Mouse (Mus musculus) A20 (cell line): Measurements from ENCODE around the gene Gpr142.

Experiments used
- DNase-seq: peaks from one replicate; pipeline ENCODE4 v3.0.0-alpha.2; 2011; ENCODE audit warnings: low read depth, low spot score

Gpr142 gene

DNA sequence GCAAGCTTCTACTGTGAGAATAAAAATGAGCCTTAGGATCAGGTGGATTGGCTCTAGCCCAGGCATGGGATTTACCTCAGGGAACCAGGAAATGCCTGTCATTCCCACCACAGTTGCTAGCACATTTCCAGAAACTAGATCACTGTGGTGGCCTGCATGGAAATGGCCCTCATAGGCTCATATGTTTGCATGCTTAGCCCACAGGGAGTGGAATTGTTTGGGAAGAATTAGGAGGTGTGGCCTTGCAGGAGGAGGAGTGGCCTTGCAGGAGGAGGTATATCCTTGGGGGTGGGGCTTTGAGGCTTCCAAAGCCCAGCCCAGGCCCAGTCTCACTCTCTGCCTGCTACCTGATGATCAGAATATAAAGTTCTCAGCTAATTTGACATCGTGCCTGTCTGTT lies 3.2 kb downstream of the Gpr142 start:
- no peak for DNase-seq

GRCm38 (mm10) chr11:114802540-114803267 lies 4.0 kb downstream of the Gpr142 start:
- no peak for DNase-seq

DNA sequence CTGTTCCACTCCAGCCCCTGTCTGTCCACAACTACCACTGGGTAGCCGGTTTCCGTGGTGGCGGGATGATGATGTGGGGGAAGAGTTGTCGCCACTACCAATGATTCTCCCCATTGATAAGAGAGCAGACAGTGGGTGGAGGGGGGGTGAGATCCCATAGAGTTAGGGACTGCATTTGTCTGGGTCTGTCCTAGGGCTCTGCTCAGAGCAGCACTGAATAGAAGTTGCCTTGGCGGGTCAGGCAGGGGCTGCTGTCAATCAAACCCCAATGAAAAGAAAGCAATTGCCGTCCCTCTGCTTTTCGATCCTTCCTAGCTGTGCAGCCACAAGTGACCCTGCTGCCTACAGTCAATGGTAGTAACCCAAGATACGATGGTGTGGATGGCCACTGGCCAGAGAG lies 5.3 kb downstream of the Gpr142 start:
- DNase-seq = no peak

DNA sequence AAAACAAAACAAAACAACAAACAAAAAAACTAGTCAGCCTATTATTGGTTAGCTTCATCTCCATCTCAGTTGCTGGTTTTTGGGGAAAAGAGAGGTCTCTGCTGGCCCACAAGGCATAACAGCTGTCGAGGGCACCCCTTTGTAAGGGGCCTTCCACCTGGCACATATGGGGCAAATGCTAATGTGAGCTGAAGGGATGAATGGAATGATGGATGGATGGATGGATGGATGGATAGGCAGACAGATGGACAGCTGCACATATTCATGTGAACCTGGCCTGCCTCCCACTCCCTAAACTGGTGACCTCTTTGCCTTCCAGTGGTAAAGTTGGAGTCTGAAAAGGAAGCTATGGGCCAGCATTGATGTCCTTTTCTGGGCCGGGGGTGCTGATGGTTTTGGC lies 8.3 kb downstream of the Gpr142 start:
- DNase-seq = no peak

DNA sequence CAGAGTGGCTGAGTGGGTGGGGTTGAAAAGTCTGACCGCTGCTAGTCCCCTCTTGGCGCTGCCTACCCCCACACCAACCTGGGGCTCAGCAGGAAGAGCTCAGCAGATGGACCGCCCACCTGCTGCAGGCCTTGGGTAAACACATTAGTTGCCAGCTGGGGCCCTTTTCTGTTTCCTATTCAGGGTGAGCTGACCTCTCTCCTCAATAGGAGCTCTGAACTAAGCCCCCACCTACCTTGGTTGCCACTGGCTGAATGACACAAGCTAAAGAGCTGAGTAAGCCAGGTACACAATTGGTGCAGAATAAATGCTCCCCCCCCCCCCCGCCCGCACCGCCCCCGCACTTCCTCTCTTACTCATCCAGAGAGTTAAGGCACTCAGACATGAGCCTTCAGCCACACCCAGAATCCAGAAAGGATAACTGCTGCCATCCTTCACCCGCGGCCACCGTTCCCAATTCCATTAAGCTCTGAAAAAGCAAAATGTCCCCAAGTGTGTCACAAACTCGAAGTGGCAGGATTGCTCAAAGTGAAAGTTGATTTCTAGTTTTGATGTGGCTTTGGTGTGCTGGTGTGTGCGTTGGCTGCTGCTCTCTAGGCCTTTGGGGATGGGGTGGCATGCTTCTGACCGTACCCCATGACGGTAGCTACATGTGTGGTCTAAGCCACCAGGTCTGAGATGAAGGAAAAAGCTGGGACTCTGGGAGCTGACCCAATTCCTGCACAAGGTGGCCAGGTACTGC lies 9.1 kb downstream of the Gpr142 start:
- DNase-seq = peak; percentile 89

- DNase-seq = peak; percentile 55
These were observed 10.6 kb downstream of the Gpr142 start for GRCm38 (mm10) chr11:114809371-114809770.

GRCm38 (mm10) chr11:114810344-114810743 lies 11.6 kb downstream of the Gpr142 start:
- no peak for DNase-seq

DNA sequence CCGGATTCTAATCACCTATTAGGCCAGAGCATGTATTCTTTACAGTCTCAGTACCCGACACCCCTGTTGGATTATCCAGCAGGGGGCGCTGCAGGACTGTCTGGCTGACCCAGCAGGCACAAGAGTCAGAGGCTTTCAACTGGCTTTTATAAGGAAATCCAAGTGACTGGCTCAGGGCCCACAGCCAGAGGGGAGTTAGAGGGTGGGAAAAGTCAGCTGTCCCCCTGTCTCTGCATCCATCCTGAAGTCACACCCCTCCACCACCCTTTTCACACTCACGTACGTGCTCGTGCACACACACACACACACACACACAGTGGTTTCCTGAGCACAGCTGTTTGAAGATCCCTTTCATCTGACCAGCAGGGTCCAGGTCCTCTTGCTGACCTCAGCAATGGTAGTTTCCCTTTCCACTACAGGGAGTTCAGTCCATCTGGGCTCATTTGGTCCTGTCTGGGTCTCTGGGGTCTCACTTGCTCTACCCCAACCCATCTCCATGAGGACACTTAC lies 14.1 kb downstream of the Gpr142 start:
- peak; percentile 86 for DNase-seq

DNA sequence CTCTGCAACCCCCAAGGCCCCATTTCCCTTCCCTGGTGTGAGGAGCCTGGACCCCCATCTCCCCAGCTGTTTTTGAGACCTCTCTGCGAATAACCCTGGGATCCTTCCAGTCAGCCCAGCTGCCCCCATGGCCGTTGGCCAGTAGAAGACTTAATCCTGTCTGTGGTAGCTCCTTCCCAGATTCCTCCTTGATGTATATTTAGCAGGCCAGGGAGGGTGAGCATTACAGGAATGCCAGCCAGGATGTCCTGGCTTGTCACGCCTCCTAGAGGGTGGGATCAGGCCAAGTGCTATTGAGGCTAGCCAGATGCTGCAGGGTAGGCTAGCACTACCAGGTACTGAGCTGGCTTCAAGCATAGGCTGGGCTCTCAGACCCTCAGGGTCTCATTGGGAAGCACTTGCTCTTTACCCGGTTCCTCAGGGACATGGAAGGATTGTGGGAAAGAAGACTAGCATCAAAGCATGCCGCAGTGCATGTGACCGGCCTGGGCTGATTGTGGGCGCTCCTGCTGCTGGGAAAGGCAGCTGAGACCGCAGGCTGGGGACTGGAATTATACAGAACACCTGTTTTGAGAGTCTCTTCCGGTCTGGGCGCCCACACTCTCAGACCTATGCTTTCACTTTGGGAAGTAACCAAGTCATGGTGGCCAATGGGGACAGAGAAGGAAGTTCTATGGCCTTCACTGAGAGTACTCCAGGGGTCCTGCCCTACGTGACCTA lies 16.3 kb downstream of the Gpr142 start:
- no peak for DNase-seq

DNA sequence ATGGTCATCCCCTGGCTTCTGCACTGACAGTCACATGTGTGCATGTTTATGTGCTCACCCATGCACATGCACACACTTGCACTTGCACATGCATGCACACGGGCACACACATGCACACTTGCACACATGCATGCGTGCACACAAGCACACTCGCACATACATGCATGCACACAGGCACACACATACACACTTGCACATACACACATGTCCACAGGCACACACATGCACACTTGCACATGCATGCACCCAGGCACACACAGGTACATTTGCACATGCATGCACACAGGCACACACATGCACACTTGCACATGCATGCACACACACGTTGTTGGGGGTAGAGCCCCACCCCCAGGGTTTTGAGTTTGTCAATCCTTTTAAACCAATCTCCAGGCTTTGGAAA lies 18.2 kb downstream of the Gpr142 start:
- DNase-seq = no peak

DNA sequence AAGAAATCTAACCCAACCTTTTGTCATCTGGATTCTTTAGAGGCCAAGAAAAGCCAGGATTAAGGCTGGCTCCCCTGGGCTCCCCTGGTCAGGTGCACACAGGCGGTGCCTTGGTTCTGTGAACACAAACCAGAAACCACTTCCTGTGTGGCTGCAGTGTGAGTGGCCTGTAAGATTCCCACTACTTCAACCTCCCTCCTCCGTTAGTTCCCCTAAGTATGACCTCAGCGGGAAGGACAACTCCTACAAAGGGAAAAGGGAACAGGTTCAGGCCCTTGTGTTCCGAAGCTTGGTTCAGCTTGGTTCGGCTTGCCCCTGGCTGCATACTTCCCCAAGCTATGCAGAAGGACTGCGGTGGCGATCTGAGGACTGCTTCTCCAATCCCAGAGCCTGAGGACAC lies 19.5 kb downstream of the Gpr142 start:
- DNase-seq = no peak

DNA sequence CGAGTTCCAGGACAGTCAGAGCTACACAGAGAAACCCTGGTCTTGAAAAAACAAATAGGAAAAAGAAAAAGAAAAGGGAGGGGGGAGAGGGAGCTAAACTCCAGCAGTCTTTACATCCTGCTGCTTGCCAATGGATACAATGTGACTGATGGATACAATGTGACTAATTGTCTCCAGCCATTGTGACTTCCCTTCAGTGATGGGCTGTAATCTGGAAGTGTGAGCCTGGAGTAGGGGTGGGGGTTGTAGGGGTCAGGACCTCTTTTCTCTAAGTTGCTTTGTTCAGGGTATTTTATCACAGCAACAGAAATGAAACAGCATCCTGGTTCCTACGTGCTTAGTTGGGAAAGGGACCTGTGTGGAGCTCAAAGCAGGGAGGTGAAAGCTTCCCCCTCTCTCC lies 20.4 kb downstream of the Gpr142 start:
- no peak for DNase-seq

DNA sequence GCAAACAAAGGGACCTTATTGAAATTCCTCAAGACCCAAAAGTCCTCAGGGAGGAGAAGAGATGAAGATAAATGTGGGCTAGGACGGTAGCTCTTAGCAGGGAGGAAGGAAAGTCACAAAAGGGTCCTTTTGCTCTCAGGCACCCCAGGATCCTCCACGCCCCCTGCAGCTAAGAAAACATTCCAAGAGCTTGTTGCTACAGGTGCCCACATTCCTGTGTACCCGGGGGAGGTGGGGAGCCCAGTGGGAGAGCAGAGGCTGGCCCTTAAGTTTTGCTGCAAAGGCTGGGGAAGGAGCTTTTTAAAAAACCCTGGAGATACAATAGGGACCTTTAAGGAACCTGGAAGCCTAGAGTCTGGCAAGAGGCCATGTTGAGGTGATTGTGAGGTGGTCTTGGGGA lies 21.7 kb downstream of the Gpr142 start:
- DNase-seq = no peak

GRCm38 (mm10) chr11:114821325-114821724 lies 22.6 kb downstream of the Gpr142 start:
- peak; percentile 51 for DNase-seq

- no peak for DNase-seq
These were observed 24.0 kb downstream of the Gpr142 start for GRCm38 (mm10) chr11:114822727-114823126.

- DNase-seq = no peak
These were observed 24.5 kb downstream of the Gpr142 start for GRCm38 (mm10) chr11:114823199-114823725.

DNA sequence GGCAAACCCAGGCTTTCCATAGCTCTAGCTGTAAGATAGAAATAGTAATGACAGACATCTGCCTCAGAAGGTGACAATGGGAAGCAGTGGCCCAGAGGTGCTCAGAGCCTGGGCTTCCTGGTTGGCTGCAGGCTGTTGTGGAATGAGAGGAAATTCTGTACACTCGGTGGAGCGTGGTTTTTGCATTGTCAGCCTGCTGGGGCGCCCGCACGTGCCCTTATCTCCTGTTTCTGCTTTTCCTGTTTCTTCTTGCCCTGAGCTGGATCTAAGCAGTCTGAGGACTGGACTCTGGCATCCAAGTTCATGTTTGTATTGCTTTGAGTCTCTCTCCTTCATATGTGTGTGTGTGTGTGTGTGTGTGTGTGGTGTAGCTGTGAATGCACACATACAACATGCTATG lies 28.0 kb downstream of the Gpr142 start:
- DNase-seq = no peak

GRCm38 (mm10) chr11:114829499-114830432 lies 31.0 kb downstream of the Gpr142 start:
- peak; percentile 23 for DNase-seq

DNA sequence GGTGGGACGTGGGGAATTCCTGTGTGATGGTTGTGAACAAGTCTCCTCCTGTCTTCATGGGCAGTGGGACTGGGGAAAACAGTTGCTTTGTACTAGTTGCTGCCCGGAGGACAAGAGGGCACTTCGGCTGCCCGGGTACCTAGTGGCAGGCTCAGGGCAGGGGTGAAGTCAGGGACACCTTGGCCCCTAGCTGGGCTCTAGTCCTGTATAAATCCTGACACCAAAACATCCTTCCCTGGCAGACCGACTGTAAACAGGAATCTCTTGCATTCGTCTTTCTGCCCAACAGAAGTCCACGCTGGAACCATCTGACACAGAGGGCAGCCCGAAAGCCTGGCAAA lies 31.7 kb downstream of the Gpr142 start:
- DNase-seq = no peak

GRCm38 (mm10) chr11:114833166-114833565 lies 34.4 kb downstream of the Gpr142 start:
- DNase-seq = no peak

DNA sequence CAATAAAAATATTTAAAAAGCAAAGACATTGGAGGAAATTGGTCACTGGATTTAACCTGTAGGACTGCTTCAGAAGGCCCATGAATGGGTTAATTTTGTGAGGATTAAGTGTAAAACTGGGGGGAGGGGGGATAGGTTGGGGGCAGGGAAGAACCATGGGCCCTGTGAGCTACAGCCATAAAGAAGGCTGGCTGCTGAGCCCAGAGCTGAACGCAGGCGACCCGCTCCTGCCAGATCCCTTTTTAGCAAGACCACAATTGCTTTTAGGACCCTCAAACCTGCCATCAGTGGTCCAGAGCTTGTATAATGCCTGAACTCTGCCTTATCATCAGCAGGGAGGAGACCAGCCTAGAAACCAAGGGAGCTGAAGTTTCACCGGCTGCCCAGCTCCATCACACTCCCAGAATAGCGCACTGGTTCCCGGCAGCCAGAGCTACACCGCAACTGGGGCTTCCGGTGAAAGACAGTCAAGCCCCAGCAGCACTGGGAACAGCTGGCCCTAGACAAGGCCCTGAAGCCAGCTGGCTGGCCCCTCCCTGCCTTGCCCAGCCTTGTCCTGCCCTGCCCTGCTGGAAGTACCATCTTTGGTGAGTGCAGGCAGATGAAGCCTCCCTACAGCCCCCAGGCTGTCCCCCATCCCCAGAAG lies 45.2 kb downstream of the Gpr142 start:
- DNase-seq = no peak
